Comparison of ENCODE assay signal across 9 mouse cellular contexts in the genomic region with DNA sequence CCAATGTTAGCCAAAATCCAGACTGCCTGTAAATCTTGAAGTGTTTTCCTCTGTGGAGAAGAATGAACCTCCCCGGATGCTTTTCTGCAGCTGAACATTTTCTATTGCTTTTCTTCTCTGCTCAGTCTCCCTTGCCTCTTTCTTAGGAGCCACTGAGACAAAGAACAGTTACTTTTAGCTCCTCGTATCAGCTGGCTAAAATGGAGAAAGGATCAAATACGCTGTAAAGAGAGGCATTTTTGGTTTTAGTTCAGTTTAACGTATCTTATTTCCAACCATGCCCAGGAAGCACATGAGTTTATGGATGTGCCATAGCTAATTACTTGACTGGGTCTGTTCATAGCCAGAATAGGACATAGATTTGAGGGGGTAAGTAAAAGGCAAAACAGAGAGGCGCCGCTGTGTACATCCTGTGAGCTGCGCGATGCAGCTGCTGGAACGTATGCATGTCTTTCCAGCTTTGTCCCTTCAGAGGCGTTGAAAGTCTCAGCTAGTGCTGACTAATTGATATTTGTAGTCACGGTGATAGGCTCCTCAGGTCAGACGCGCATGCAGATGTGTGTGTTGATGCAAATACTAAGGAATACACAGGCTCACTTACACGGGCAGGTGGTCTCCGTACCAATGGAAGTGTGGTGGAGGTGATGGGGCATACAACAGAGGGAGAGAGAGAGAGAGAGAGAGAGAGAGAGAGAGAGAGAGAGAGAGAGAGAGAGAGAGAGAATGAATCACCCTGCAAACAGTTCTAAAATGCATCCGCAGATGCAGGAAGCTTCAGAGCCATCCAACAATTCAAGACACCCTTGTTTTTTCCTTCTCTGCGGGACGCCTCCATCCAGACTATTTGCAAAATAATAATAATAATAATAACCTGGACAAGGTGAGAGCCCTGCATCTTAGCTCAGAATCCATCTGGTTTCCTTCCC.
A peak's percentile ranks its signal among the peaks of the same experiment; 100 is the strongest.
DNase-seq lines count a peak whose midpoint lies in the region; ATAC-seq and TF ChIP-seq lines count a peak whose summit lies in the region.
"Had no signal": no experiment of that assay in that cellular context is flagged by ENCODE, and none has a peak within 500 bp of the region (broad histone marks: within the 10 kb centered on the region; RNA-seq: fewer than 3 reads in every experiment).

No protein-coding gene starts in this region.

- no peaks in the 10 kb centered on the region for H3K36me3 ChIP-seq in kidney, postnatal 0 days (ENCODE audit: insufficient read depth, low read length)
- no peaks in the 10 kb centered on the region for H3K36me3 ChIP-seq in embryonic facial prominence, embryonic 15.5 days
- H3K36me3 ChIP-seq: liver, embryonic 13.5 days had no signal

- H3K4me3 ChIP-seq in kidney, postnatal 0 days (replicated peaks; ENCODE audit: low read depth, low read length) = no peak overlapping the region
- H3K4me3 ChIP-seq in embryonic facial prominence, embryonic 15.5 days (replicated peaks) = peak overlapping the region; percentile 13
- H3K4me3 ChIP-seq: liver, embryonic 13.5 days had no signal

- peak overlapping the region; percentile 79 for H3K27ac ChIP-seq in kidney, postnatal 0 days
- H3K27ac ChIP-seq in embryonic facial prominence, embryonic 15.5 days (replicated peaks) = peak overlapping the region; percentile 91
- H3K27ac ChIP-seq: liver, embryonic 13.5 days had no signal

- no peak overlapping the region for H3K9ac ChIP-seq in kidney, postnatal 0 days (ENCODE audit: low read depth, low read length)
- no peak overlapping the region for H3K9ac ChIP-seq in embryonic facial prominence, embryonic 15.5 days
- H3K9ac ChIP-seq: liver, embryonic 13.5 days had no signal

- TF ChIP-seq CTCF in kidney, postnatal 0 days (IDR thresholded peaks at IDR 0.05; ENCODE audit: low read depth) = no peak

- H3K4me2 ChIP-seq in kidney, postnatal 0 days (ENCODE audit: low read length) = peak overlapping the region; percentile 34; the same call in 1 of the 2 replicates
- peak overlapping the region; percentile 53 for H3K4me2 ChIP-seq in embryonic facial prominence, embryonic 15.5 days (replicated peaks)
- H3K4me2 ChIP-seq: liver, embryonic 13.5 days had no signal

- intact Hi-C loops in left cerebral cortex, postnatal 25 days (cut with DNase I) = loop anchor here (2.0 to 5.0 kb wide), 5 partner anchors 69 to 574 kb away; no protein-coding TSS in a partner anchor

- peak; percentile 84 for DNase-seq in kidney, postnatal 0 days (ENCODE audit: low spot score)
- DNase-seq in kidney, adult 11 months = no peak
- DNase-seq in left cerebral cortex, postnatal 25 days (ENCODE audit: low spot score in 2 of 2) = peak; percentile 44 to 67
- peak; percentile 32 for DNase-seq in retina, postnatal 1 day
- DNase-seq in adrenal gland, adult 18-20 months (ENCODE audit: low spot score in 2 of 2) = no peak
- no peak for DNase-seq in lung, adult 18-20 months
- DNase-seq: liver, embryonic 13.5 days had no signal

- 48% methylated on average over 18 of the region's 18 CpGs for WGBS in kidney, postnatal 0 days
- WGBS in embryonic facial prominence, embryonic 15.5 days = 45% methylated on average over 18 of the region's 18 CpGs

- H3K9me3 ChIP-seq in kidney, postnatal 0 days (replicated peaks; ENCODE audit: low read length) = no peaks in the 10 kb centered on the region
- no peaks in the 10 kb centered on the region for H3K9me3 ChIP-seq in embryonic facial prominence, embryonic 15.5 days (replicated peaks)
- H3K9me3 ChIP-seq: liver, embryonic 13.5 days had no signal

- ATAC-seq in kidney, postnatal 0 days (replicated peaks; ENCODE audit: low FRiP score, low read depth) = 0 out of 2 replicates have a peak, but pooled peaks have one; percentile 40
- ATAC-seq in embryonic facial prominence, embryonic 15.5 days (ENCODE audit: insufficient number of reproducible peaks, low FRiP score, low TSS enrichment, low read depth) = no peak
- ATAC-seq in megakaryocyte progenitor cell, adult 5-6 weeks (replicated peaks; ENCODE audit: poor library complexity) = no peak

- H3K27me3 ChIP-seq in kidney, postnatal 0 days (ENCODE audit: insufficient read depth, low read length) = no peaks in the 10 kb centered on the region
- H3K27me3 ChIP-seq in embryonic facial prominence, embryonic 15.5 days = no peaks in the 10 kb centered on the region

- H3K4me1 ChIP-seq in kidney, postnatal 0 days (replicated peaks; ENCODE audit: insufficient read depth, low read length) = peaks cover 8% of the 10 kb centered on the region; the same call in 1 of the 2 replicates
- H3K4me1 ChIP-seq in embryonic facial prominence, embryonic 15.5 days = peaks cover 44% of the 10 kb centered on the region
- H3K4me1 ChIP-seq: liver, embryonic 13.5 days had no signal

Comparison
In these comparisons a context has a peak if more than half of its experiments do, and no peak if none do; other contexts are left out.
1. DNase-seq: peak in kidney, postnatal 0 days (single experiment), left cerebral cortex, postnatal 25 days (2 of 2) and retina, postnatal 1 day (single experiment); none in kidney, adult 11 months (single experiment), adrenal gland, adult 18-20 months (0 of 2) and lung, adult 18-20 months (0 of 2).